Mouse (Mus musculus) MEL (cell line): ENCODE measurements at regions not wholly inside any gene's neighbourhood (a gene's known extent, or its start where the extent isn't known, plus 50 kb on each side); places are given as distances from the start of the nearest gene placed in this dataset.

Experiments
- CTCF ChIP-seq, 3 experiments: IDR thresholded peaks in 2 of 3; conservative IDR thresholded peaks in 1 of 3; 2 replicates each; pipeline ENCODE4 v1.5.1; 2011 to 2012; ENCODE audit warnings: low read length in 3 of 3, low read depth in 2 of 3, mild to moderate bottlenecking in 2 of 3, improper control_type of control experiment in 1 of 3, inconsistent platforms in 1 of 3, mixed read lengths in 1 of 3, moderate library complexity in 1 of 3; ENCODE audit not compliant: control insufficient read depth in 1 of 3, insufficient read depth in 1 of 3, poor library complexity in 1 of 3, severe bottlenecking in 1 of 3
- EP300 ChIP-seq, 2 experiments: IDR thresholded peaks; 2 replicates each; pipeline ENCODE4 v1.6.1; 2011; ENCODE audit warnings: improper control_type of control experiment in 2 of 2, low read length in 2 of 2, low read depth in 1 of 2, mild to moderate bottlenecking in 1 of 2
- ETS1 ChIP-seq: IDR thresholded peaks from 2 replicates; pipeline ENCODE4 v1.6.1; 2012; ENCODE audit warnings: low read depth, mild to moderate bottlenecking, inconsistent platforms, low read length, improper control_type of control experiment, moderate library complexity
- MXI1 ChIP-seq: IDR thresholded peaks from 2 replicates; pipeline ENCODE4 v1.6.1; 2011; ENCODE audit warnings: mild to moderate bottlenecking, low read depth, low read length, improper control_type of control experiment
- MYB ChIP-seq: IDR thresholded peaks from 2 replicates; pipeline ENCODE4 v1.6.1; 2011; ENCODE audit warnings: mild to moderate bottlenecking, low read depth, low read length, improper control_type of control experiment
- NELFE ChIP-seq: IDR thresholded peaks from 2 replicates; pipeline ENCODE4 v1.6.1; 2011; ENCODE audit warnings: low read depth, low read length, improper control_type of control experiment
- POLR2A ChIP-seq, 2 experiments: IDR thresholded peaks; 2 replicates each; pipeline ENCODE4 v1.6.1; 2011 to 2012; ENCODE audit warnings: low read length in 2 of 2, mild to moderate bottlenecking in 2 of 2, control low read depth in 1 of 2, improper control_type of control experiment in 1 of 2, low read depth in 1 of 2, moderate library complexity in 1 of 2; ENCODE audit not compliant: control insufficient read depth in 1 of 2, insufficient read depth in 1 of 2, poor library complexity in 1 of 2
- POLR2AphosphoS5 ChIP-seq: IDR thresholded peaks from 2 replicates; pipeline ENCODE4 v1.6.1; 2012; ENCODE audit warnings: low read depth, borderline replicate concordance, mild to moderate bottlenecking, inconsistent platforms, low read length, moderate library complexity, mixed read lengths
- SIN3A ChIP-seq: IDR thresholded peaks from 2 replicates; pipeline ENCODE4 v1.6.1; 2012; ENCODE audit warnings: low read length, improper control_type of control experiment, inconsistent platforms
- USF2 ChIP-seq, 2 experiments: IDR thresholded peaks; 2 replicates each; pipeline ENCODE4 v1.6.1; 2011 to 2012; ENCODE audit warnings: improper control_type of control experiment in 2 of 2, low read length in 2 of 2, borderline replicate concordance in 1 of 2, inconsistent platforms in 1 of 2, low read depth in 1 of 2, mild to moderate bottlenecking in 1 of 2; ENCODE audit not compliant: insufficient read depth in 1 of 2

DNA sequence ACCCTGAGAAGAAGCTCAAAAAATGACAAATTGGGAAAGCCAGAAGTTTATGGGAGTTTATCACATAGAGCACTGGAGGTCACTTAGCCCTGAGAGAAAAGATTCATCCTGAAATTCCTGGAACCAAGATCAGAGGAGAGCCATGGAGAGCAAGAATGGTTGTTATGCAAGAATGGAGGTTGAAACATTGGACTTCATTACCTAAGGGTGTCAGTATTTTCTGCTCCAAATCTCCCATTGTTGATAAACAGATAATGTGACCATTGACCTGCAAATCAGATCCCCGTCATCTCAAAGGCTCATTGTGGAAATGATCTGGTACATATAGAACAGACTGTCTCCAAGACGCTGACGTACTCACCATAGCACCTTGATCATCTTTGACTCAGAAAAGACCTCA is 1477.6 kb upstream of the Slc10a2 start:
- TF ChIP-seq SIN3A, result no peak
- TF ChIP-seq POLR2A (IDR thresholded peaks at IDR 0.05; ENCODE audit: control insufficient read depth in 1 of 2, insufficient read depth in 1 of 2, low read depth in 1 of 2, low read length in 2 of 2, poor library complexity in 1 of 2), result no peak
- no peak for TF ChIP-seq NELFE
- no peak for TF ChIP-seq CTCF (IDR thresholded peaks at IDR 0.05 in 2 of 3, conservative IDR thresholded peaks at IDR 0.05 in 1 of 3; ENCODE audit: control insufficient read depth in 1 of 3, insufficient read depth in 1 of 3, low read depth in 2 of 3, low read length in 3 of 3, poor library complexity in 1 of 3, severe bottlenecking in 1 of 3)
- no peak for TF ChIP-seq EP300 (IDR thresholded peaks at IDR 0.05; ENCODE audit: low read depth in 1 of 2, low read length in 2 of 2)
- no peak for TF ChIP-seq ETS1
- TF ChIP-seq MYB, result no peak
- TF ChIP-seq MXI1, result no peak
- no peak for TF ChIP-seq POLR2AphosphoS5
- no peak for TF ChIP-seq USF2 (IDR thresholded peaks at IDR 0.05; ENCODE audit: borderline replicate concordance in 1 of 2, insufficient read depth in 1 of 2, low read depth in 1 of 2, low read length in 2 of 2)
